Mouse (Mus musculus): ENCODE data around the gene Ppard. TPM values are rescaled to one million over a fixed set of nuclear protein-coding genes. Genes with fewer than 3 reads are reported as not detected.
"Not testable (repeated sequence)": the region's sequence is repeated elsewhere in the genome, so short reads cannot be mapped to it uniquely, and the experiment has no call there.

Ppard gene
- polyA plus RNA-seq, 1 experiment from 2014 or later: 1.3 TPM

GRCm38 (mm10) chr17:28328366-28328928 is 95.9 kb downstream of the Ppard start, which contains the start of gene Rpl10a:
Rpl10a (plus strand) TSS chr17:28328471.
- ATAC-seq (replicated peaks): peak; percentile 93
- H3K9ac ChIP-seq (replicated peaks): peak within 1 kb of the TSS; percentile 92
- H3K4me3 ChIP-seq: peak within 1 kb of the TSS; percentile 87
- no peaks in the 10 kb centered on the region for H3K27me3 ChIP-seq
- no peaks in the 10 kb centered on the region for H3K9me3 ChIP-seq
- peaks cover 25% of the 10 kb centered on the region for H3K4me1 ChIP-seq
- H3K36me3 ChIP-seq: peaks cover 15% of the 10 kb centered on the region
- H3K4me2 ChIP-seq (replicated peaks): peak within 1 kb of the TSS; percentile 93
- H3K27ac ChIP-seq (replicated peaks): peak within 1 kb of the TSS; percentile 96
- WGBS: under 1% methylated on average over 66 of the region's 67 CpGs

DNA sequence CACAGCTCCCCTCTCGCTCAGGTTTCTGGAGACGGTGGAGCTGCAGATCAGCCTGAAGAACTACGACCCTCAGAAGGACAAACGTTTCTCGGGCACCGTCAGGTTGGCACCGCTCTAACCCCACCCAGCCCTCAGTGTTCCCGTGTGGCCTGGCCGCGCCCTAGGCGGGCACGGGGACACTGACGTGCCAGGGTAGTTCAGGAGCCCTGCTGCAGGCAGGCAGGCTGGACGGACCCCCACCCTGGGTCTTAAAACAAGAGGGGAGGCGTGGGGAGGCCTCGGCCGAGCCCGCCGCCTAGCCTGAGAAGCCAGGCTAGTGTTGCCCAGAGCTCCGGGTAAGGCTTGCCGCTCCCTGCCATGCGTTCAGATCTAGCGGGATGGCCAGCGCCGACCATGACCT is 96.4 kb downstream of the Ppard start:
- Histone ChIP-seq H3K4me1 (peaks cover 25% of the 10 kb centered on the region), H3K9ac (replicated peaks) (peak overlapping the region; percentile 92), H3K4me2 (replicated peaks) (peak overlapping the region; percentile 93), H3K4me3 (peak overlapping the region; percentile 87), H3K27ac (replicated peaks) (peak overlapping the region; percentile 96), H3K27me3 (no peaks in the 10 kb centered on the region), H3K36me3 (peaks cover 13% of the 10 kb centered on the region), H3K9me3 (no peaks in the 10 kb centered on the region)
- under 1% methylated on average over 25 of the region's 25 CpGs for WGBS
- peak; percentile 33 for ATAC-seq (replicated peaks)

DNA sequence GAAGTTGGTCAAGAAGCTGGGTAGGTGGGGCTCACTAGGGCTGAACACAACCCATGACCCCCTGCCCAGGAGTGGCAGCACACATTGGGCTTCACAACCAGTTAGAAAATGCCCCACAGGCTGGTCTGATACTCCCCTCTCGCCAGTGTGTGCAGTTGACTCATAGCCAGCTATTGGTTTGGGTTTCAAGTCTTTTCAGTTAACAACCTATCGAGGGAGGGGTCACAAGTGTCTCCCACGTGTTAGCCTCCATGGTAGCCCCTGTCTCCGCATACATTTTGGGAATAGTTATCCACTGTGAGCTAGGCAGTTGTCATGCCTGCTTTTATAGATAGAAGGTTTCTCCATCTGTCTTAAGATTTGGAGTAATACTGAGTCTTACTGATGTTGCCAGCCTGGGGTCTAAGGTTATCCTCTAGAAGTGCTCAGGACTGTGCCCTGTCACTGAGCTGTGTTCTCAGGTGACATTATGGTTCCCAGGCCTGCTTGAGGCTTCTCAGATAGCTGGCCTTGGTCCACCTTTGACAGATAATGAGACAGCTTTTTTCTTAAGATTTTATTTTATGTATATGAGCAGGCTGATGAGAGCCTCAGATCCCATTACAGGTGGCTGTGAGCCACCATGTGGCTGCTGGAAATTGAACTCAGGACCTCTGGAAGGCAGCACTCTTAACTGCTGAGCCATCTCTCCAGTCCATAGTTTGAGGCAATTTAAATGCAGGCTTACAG is 97.2 kb downstream of the Ppard start:
- WGBS: 7% methylated on average over 4 of the region's 4 CpGs
- ATAC-seq (replicated peaks): no peak
- Histone ChIP-seq H3K9me3 (no peaks in the 10 kb centered on the region), H3K27ac (replicated peaks) (peak overlapping the region; percentile 96), H3K4me3 (peak overlapping the region; percentile 87), H3K9ac (replicated peaks) (peak overlapping the region; percentile 92), H3K4me1 (peaks cover 25% of the 10 kb centered on the region), H3K4me2 (replicated peaks) (peak overlapping the region; percentile 93), H3K36me3 (peaks cover 12% of the 10 kb centered on the region), H3K27me3 (no peaks in the 10 kb centered on the region)

GRCm38 (mm10) chr17:28330232-28330546 is 97.7 kb downstream of the Ppard start:
- Histone ChIP-seq H3K36me3 (peaks cover 12% of the 10 kb centered on the region), H3K4me3 (peak overlapping the region; percentile 87), H3K27ac (replicated peaks) (peak overlapping the region; percentile 33; the same call in 1 of the 2 replicates), H3K4me2 (replicated peaks) (peak overlapping the region; percentile 93), H3K4me1 (peaks cover 25% of the 10 kb centered on the region), H3K9me3 (no peaks in the 10 kb centered on the region), H3K9ac (replicated peaks) (peak overlapping the region; percentile 92; the same call in 1 of the 2 replicates), H3K27me3 (no peaks in the 10 kb centered on the region)
- ATAC-seq (replicated peaks): no peak
- 39% methylated on average over 2 of the region's 2 CpGs for WGBS

- not testable (repeated sequence) for H3K9ac ChIP-seq (replicated peaks); H3K4me2 ChIP-seq (replicated peaks); ATAC-seq (replicated peaks); H3K27ac ChIP-seq (replicated peaks); H3K9me3 ChIP-seq; H3K27me3 ChIP-seq; H3K4me3 ChIP-seq
- Histone ChIP-seq H3K36me3 (peaks cover 12% of the 10 kb centered on the region), H3K4me1 (peaks cover 25% of the 10 kb centered on the region)
- WGBS: 59% methylated on average over 8 of the region's 8 CpGs
Observed at GRCm38 (mm10) chr17:28330590-28330989, 98.1 kb downstream of the Ppard start.

GRCm38 (mm10) chr17:28331241-28332112 is 99.0 kb downstream of the Ppard start:
- 29% methylated on average over 7 of the region's 7 CpGs for WGBS
- no peak for ATAC-seq (replicated peaks)

GRCm38 (mm10) chr17:28332113-28332914 is 99.8 kb downstream of the Ppard start:
- ATAC-seq (replicated peaks): no peak
- Histone ChIP-seq H3K4me3 (no peak overlapping the region), H3K9ac (replicated peaks) (no peak overlapping the region), H3K27ac (replicated peaks) (no peak overlapping the region), H3K4me2 (replicated peaks) (no peak overlapping the region), H3K27me3 (no peaks in the 10 kb centered on the region), H3K9me3 (no peaks in the 10 kb centered on the region), H3K36me3 (peaks cover 12% of the 10 kb centered on the region), H3K4me1 (peaks cover 25% of the 10 kb centered on the region)
- WGBS: 53% methylated on average over 13 of the region's 13 CpGs

More at GRCm38 (mm10) chr17:28331241-28332112, 99.0 kb downstream of the Ppard start:
- Histone ChIP-seq H3K27ac (replicated peaks) (no peak overlapping the region), H3K36me3 (peaks cover 12% of the 10 kb centered on the region), H3K9ac (replicated peaks) (no peak overlapping the region), H3K4me1 (peaks cover 25% of the 10 kb centered on the region), H3K27me3 (no peaks in the 10 kb centered on the region), H3K9me3 (no peaks in the 10 kb centered on the region), H3K4me2 (replicated peaks) (no peak overlapping the region), H3K4me3 (no peak overlapping the region)

DNA sequence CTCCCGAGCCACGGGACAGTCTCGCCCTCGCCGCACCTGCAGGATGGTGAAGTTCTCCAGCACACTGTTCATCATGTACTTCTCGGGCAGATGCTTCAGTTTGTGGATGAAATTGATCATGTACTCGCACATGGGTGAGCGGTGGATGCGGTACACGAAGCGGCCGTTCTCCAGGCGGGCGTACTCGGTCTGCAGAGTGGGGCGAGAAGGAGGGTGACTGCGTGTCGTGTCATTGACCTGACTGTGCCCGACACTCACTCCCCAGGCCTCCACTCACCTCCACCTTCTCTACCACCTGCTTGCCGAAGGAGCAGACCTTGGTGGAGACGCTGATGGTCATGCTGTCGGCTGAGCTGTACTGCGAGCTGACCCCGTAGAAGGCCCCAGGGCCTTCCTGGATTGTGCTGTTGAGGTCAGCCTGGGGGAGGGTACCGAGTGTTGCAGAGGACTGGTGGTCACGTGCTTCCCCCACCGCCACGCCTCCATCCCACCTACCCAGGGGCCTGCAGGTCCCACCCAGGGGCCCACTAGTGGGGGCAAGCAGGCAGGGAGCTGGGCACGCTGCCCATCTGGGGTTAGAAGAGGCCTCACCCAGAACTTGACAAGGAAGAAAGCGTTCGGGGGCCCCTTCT is 100.5 kb downstream of the Ppard start:
- Histone ChIP-seq H3K4me1 (peaks cover 19% of the 10 kb centered on the region), H3K9ac (replicated peaks) (no peak overlapping the region), H3K27ac (replicated peaks) (no peak overlapping the region), H3K4me2 (replicated peaks) (no peak overlapping the region), H3K27me3 (no peaks in the 10 kb centered on the region), H3K36me3 (peaks cover 12% of the 10 kb centered on the region), H3K9me3 (no peaks in the 10 kb centered on the region), H3K4me3 (no peak overlapping the region)
- no peak for ATAC-seq (replicated peaks)
- 64% methylated on average over 31 of the region's 31 CpGs for WGBS

DNA sequence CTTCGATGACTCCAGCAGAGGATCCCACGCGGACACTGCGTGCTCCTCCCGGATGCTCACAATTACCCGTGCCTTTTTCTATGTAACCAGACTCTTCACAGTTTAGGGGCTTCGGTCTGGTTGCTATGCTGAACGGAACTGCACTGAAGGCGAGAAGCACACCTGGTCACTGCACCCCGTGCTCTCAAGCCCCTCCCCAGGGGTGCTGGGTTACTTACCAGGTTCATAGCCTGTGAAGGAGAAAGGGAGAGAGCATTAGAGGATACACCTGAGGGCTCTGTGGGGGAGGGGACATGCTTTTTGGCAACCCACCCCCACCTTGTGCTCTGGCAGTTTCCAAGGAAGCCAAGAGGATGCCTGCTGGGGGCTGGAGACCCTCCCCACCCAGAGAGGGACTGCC is 102.8 kb downstream of the Ppard start:
- H3K4me2 ChIP-seq (replicated peaks): no peak overlapping the region
- no peak overlapping the region for H3K9ac ChIP-seq (replicated peaks)
- no peak overlapping the region for H3K27ac ChIP-seq (replicated peaks)
- no peaks in the 10 kb centered on the region for H3K27me3 ChIP-seq
- ATAC-seq (replicated peaks): no peak
- WGBS: 76% methylated on average over 10 of the region's 10 CpGs
- 0 out of 2 replicates have a peak, but pooled peaks cover 3% of the 10 kb centered on the region for H3K4me1 ChIP-seq
- H3K9me3 ChIP-seq: no peaks in the 10 kb centered on the region
- H3K4me3 ChIP-seq: no peak overlapping the region
- peaks cover 7% of the 10 kb centered on the region for H3K36me3 ChIP-seq

GRCm38 (mm10) chr17:28337547-28337946 is 105.0 kb downstream of the Ppard start:
- no peak overlapping the region for H3K4me3 ChIP-seq
- no peaks in the 10 kb centered on the region for H3K27me3 ChIP-seq
- no peak for ATAC-seq (replicated peaks)
- H3K9ac ChIP-seq (replicated peaks): no peak overlapping the region
- no peak overlapping the region for H3K27ac ChIP-seq (replicated peaks)
- 92% methylated on average over 7 of the region's 7 CpGs for WGBS
- H3K4me2 ChIP-seq (replicated peaks): no peak overlapping the region
- H3K4me1 ChIP-seq: peaks cover 11% of the 10 kb centered on the region
- no peaks in the 10 kb centered on the region for H3K36me3 ChIP-seq
- H3K9me3 ChIP-seq: no peaks in the 10 kb centered on the region

- Histone ChIP-seq H3K27ac (replicated peaks) (no peak overlapping the region), H3K4me2 (replicated peaks) (peak overlapping the region; percentile 46), H3K36me3 (no peaks in the 10 kb centered on the region), H3K4me3 (no peak overlapping the region; the same call in 1 of the 2 replicates), H3K4me1 (peaks cover 23% of the 10 kb centered on the region), H3K9ac (replicated peaks) (peak overlapping the region; percentile 39; the same call in 1 of the 2 replicates), H3K9me3 (no peaks in the 10 kb centered on the region), H3K27me3 (no peaks in the 10 kb centered on the region)
- WGBS: 79% methylated on average over 7 of the region's 7 CpGs
- peak; percentile 26; the same call in 1 of the 2 replicates for ATAC-seq (replicated peaks)
Observed at GRCm38 (mm10) chr17:28340578-28340977, 108.1 kb downstream of the Ppard start.
